Mouse (Mus musculus) olfactory bulb, adult 2 months (tissue): Measurements from ENCODE around the gene Gnat1.

Experiments
- CTCF ChIP-seq: fragments of 200-500 bp; IDR thresholded peaks from 2 replicates; pipeline ENCODE4 v1.5.1; 2012; ENCODE audit warnings: low read depth, mild to moderate bottlenecking, low read length, moderate library complexity; ENCODE audit not compliant: insufficient read depth
- POLR2A ChIP-seq: fragments of 200-500 bp; IDR thresholded peaks from 2 replicates; pipeline ENCODE4 v1.6.1; 2012; ENCODE audit warnings: mild to moderate bottlenecking, low read depth, low read length, moderate library complexity; ENCODE audit not compliant: insufficient read depth

GRCm38 (mm10) chr9:107631861-107632260 lies 47.7 kb downstream of the Gnat1 start:
- TF ChIP-seq CTCF (no peak), POLR2A (no peak)
